Mouse (Mus musculus) midbrain, embryonic 13.5 days (tissue): Measurements from ENCODE around the gene Dyrk1a. TPM values are rescaled to one million over a fixed set of nuclear protein-coding genes. Genes with fewer than 3 reads are reported as not detected.

ENCODE experiments used
- ATAC-seq: fragments of 200-750 bp; cut with Nextera tagmentation; 2 replicates; pipeline ENCODE4 v1.8.0; 2017; ENCODE audit warnings: mild to moderate bottlenecking, moderate TSS enrichment, moderate library complexity
- H3K27ac ChIP-seq: fragments of 300-500 bp; sonication (generic); 2 replicates; pipeline ENCODE4 v1.5.1; 2015; ENCODE audit warnings: inconsistent platforms, mild to moderate bottlenecking, moderate library complexity
- H3K27me3 ChIP-seq: fragments of 300-500 bp; sonication (generic); 2 replicates; pipeline ENCODE4 v1.6.1; 2015; ENCODE audit warnings: mild to moderate bottlenecking, inconsistent platforms
- H3K36me3 ChIP-seq: fragments of 300-500 bp; sonication (generic); 2 replicates; pipeline ENCODE4 v1.6.1; 2015; ENCODE audit warnings: mild to moderate bottlenecking, inconsistent platforms
- H3K4me1 ChIP-seq: fragments of 300-500 bp; sonication (generic); replicated peaks from 2 replicates; pipeline ENCODE4 v1.6.1; 2015; ENCODE audit warnings: inconsistent platforms
- H3K4me2 ChIP-seq: fragments of 300-500 bp; sonication (generic); replicated peaks from 2 replicates; pipeline ENCODE4 v1.6.1; 2015; ENCODE audit warnings: moderate library complexity, mild to moderate bottlenecking, inconsistent platforms
- H3K4me3 ChIP-seq: fragments of 300-500 bp; sonication (generic); replicated peaks from 2 replicates; pipeline ENCODE4 v1.5.1; 2015; ENCODE audit warnings: mild to moderate bottlenecking, inconsistent platforms
- H3K9ac ChIP-seq: fragments of 300-500 bp; sonication (generic); replicated peaks from 2 replicates; pipeline ENCODE4 v1.6.1; 2015; ENCODE audit warnings: mild to moderate bottlenecking, inconsistent platforms
- H3K9me3 ChIP-seq: fragments of 300-500 bp; sonication (generic); 2 replicates; pipeline ENCODE4 v1.6.1; 2016; ENCODE audit warnings: mild to moderate bottlenecking, inconsistent platforms
- WGBS: fragments of 180-500 bp; shearing (Covaris S2); methylation state at CpG from one replicate; pipeline ENCODE4 v1.1.7; 2015; 5-methylcytosine and 5-hydroxymethylcytosine counted together
- polyA plus RNA-seq: library from polyadenylated mRNA; unstranded; fragments of >200 nt; fragmentation: Nextera tagmentation; extraction: Ambion mirVana; gene quantifications from 2 replicates; pipeline ENCODE4 v1.2.1, GENCODE M21; 2015

Gene Dyrk1a
- polyA plus RNA-seq: 11.7 and 12.7 TPM in 2 replicates

DNA sequence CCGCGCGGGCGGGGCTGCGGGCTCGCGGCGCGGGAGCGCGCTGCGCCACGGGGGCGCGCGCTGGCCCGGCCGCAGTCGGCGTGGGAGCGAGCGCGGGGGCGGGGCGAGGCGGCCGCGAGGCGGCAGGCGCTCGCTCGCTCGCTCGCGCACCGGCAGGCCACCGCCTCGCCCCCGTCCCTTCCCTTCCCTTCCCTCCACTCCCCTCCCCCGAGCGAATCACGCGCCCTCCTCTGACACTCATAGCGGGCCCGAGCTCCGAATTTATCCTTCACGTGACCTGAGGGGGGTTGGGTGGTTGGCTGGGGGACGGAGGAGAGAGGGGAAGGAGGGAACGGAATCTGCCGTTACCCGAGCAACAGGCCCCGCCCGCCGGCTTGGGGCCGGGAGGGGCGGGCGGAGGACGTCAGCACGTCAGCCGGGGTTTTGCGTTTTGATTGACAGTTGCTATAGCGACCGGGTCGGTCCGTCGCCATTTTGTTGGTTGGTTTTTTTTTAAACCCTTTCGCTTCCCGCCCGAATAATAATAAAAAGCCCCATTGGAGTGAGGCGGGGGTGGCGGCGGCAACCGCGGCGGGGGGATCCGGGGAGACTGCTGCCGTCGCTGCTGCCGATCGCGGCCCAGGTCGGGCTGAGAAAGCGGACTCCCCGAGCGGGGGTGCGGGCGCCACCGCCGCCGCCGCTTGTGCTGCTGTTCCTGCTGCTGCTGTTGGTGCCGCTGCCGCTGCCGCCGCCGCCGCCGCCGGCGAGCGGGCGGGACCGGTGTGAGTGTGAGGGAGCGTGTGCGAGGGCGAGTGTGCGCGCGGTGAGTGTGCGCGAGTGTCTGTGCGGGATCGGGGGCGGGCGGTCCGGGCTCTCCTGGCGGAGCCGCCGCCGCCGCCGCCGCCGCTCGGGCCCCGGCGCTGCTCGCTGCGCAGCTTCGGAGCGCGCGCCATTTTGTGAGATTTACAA, at the start of gene Dyrk1a:
Gene Dyrk1a (plus strand): TSS at position 782 of the 948 bp plus-strand sequence.
- H3K27ac ChIP-seq: peak within 1 kb of the TSS; percentile 100
- H3K9ac ChIP-seq: peak within 1 kb of the TSS; percentile 100
- H3K4me2 ChIP-seq: peak within 1 kb of the TSS; percentile 81
- H3K9me3 ChIP-seq: no peaks in the 10 kb centered on the region
- under 1% methylated on average over 100 of the region's 133 CpGs for WGBS
- peak; percentile 93 for ATAC-seq
- peaks cover 35% of the 10 kb centered on the region for H3K4me1 ChIP-seq
- no peaks in the 10 kb centered on the region for H3K27me3 ChIP-seq
- H3K36me3 ChIP-seq: no peaks in the 10 kb centered on the region
- H3K4me3 ChIP-seq: peak within 1 kb of the TSS; percentile 99

DNA sequence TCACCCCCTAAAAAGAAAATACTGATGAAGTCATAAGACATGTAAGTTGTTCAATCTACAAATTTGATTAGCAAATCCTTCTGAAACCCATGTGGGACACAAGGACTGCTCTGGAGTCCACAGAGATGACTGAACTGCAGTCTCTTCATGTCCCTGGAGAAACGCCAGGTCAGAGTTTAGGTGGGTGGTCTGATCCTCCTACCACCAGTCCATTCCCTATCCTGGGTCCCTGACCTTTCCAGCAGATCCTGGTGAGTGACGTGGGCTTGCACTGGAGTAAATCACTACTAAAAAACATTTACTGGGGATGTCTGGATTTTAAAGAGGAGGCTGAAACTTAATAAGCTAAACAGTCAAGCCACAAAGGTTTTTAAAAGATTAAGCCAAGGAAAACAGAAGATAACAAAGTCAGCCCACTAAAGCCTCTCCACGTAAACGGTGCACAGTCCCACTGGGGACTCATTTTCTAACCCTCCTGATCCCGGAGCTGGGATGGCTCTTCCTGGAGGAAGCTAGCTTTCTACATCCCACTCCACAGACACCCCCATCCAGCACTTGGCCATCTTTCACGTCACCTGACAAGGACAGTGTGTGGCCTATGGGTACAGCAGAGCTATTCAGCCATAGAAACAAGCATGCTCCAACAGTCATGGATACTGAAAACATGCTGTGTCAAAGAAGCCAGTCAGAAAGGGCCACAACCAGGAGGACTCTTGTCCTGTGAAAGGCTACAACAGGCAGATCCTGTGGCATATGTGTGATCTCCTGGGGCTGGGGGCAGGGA, 46.0 kb upstream of the Dyrk1a start:
- H3K27ac ChIP-seq: no peak overlapping the region

DNA sequence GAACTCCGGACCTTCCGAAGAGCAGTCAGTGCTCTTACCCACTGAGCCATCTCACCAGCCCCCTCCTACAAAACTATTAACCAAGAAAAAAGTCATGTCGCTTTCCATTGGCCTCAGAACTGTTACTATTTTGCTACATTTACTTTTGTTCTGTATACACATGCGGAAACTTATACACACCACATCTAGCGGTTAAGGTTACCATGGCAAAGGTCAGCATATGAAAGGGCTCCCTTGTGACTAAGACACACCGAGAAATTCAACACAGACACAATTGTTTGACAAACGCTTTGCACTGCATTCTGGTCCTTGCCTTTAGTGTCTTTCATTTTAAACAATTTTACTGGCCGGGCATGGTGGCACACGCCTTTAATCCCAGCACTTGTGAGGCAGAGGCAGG, 45.1 kb upstream of the Dyrk1a start:
- H3K9me3 ChIP-seq: no peaks in the 10 kb centered on the region
- no peak for ATAC-seq
- no peaks in the 10 kb centered on the region for H3K36me3 ChIP-seq
- no peak overlapping the region for H3K27ac ChIP-seq
- peaks cover 37% of the 10 kb centered on the region for H3K4me1 ChIP-seq
- WGBS: 82% methylated on average over 9 of the region's 9 CpGs
- H3K4me2 ChIP-seq: peak overlapping the region; percentile 78
- H3K9ac ChIP-seq: no peak overlapping the region
- peak overlapping the region; percentile 87; the same call in 1 of the 2 replicates for H3K4me3 ChIP-seq
- no peaks in the 10 kb centered on the region for H3K27me3 ChIP-seq

More for the DNA sequence above, 46.0 kb upstream of the Dyrk1a start:
- Histone ChIP-seq H3K4me2 (no peak overlapping the region), H3K9me3 (no peaks in the 10 kb centered on the region), H3K9ac (no peak overlapping the region), H3K36me3 (no peaks in the 10 kb centered on the region), H3K27me3 (no peaks in the 10 kb centered on the region), H3K4me3 (no peak overlapping the region), H3K4me1 (peaks cover 37% of the 10 kb centered on the region)
- no peak for ATAC-seq
- 71% methylated on average over 6 of the region's 6 CpGs for WGBS

DNA sequence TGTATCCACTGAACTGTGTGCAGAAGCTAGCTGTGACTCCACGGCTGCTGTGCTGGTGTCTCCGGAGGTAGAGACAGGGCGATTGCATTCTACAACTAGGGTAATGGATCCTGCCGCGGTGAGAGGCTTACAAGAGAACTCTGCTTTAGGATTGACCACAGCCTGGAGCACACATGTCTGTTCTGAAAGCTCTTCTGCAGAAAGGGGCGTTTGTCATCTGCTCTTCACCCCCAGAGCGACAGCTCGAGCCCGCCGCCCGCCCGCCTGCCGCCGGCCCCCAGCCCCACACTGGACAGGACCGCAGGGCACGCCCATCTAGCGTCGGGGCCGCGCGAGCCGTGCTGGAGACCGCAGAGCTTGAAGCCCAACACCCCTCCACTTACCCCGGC, 43.9 kb upstream of the Dyrk1a start:
- Histone ChIP-seq H3K4me1 (peaks cover 33% of the 10 kb centered on the region), H3K27ac (peak overlapping the region; percentile 96), H3K4me3 (peak overlapping the region; percentile 87), H3K36me3 (no peaks in the 10 kb centered on the region), H3K4me2 (peak overlapping the region; percentile 78), H3K9me3 (no peaks in the 10 kb centered on the region), H3K27me3 (no peaks in the 10 kb centered on the region), H3K9ac (peak overlapping the region; percentile 90)
- peak; percentile 81 for ATAC-seq
- under 1% methylated on average over 24 of the region's 24 CpGs for WGBS

DNA sequence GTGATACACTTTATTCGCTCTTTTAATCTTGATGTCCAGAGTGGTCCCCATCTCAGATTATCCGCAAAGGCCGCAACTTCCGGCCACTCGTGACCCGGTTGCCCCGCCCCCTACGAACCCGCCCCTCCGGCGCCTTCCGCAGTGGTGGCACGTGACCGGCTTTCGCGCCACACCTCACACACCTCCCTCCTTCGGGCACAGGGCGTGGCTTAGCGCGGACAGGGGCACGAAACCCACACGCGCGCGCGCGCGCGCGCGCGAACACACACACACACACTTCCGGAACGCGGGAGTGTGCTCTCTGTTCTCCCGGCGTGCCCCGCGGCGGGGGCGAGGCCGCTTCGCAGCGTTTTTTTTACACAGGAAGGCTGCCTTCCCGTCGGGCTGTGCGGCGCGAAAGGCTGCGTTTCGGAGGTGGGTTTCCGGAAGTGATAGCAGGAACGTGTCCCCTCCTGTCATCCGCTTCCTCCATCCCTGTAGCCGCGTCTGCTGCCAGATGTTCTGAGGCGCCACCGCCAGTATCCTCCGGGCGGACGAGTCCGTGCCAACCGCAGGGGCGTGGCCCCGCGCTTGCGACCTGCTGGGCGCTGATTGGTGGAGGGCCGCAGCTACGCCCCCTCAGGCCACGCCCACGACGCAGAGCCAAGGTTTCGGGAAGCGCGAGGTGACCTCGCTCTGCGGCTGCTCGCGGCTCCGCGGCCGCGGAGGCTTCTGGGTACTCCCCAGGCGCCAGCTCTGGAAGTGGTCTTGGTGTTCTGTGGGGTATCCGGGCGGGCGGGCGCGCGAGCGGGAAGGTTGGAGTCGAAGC, 43.3 kb upstream of the Dyrk1a start, which contains the start of gene Vps26c:
Gene Vps26c (minus strand): TSS at position 487 of the 808 bp plus-strand sequence.
- WGBS: under 1% methylated on average over 93 of the region's 93 CpGs
- no peaks in the 10 kb centered on the region for H3K9me3 ChIP-seq
- peak; percentile 96 for ATAC-seq

DNA sequence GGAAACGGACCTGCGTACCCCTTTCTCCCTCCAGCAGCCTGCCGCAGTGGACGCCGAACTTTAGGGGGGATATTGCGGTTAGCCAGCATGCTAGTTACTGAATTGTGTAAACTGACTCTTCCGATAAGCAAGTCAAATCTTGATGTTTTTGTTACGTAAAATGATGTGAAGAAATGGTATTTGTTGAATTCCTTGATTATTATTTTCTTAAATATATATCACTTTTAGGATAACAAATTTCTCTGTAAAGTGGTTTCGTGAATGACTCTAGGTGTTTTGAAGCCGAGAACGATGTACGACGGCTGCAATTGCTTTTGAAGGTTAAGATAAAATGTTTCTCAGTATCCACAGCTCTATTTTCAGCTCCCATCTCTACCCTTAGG, 42.7 kb upstream of the Dyrk1a start:
- Histone ChIP-seq H3K27ac (peak overlapping the region; percentile 96), H3K4me1 (peaks cover 33% of the 10 kb centered on the region), H3K9ac (peak overlapping the region; percentile 90), H3K9me3 (no peaks in the 10 kb centered on the region), H3K36me3 (no peaks in the 10 kb centered on the region), H3K4me3 (peak overlapping the region; percentile 87), H3K4me2 (peak overlapping the region; percentile 78), H3K27me3 (no peaks in the 10 kb centered on the region)
- no peak for ATAC-seq
- 9% methylated on average over 13 of the region's 13 CpGs for WGBS

More for the DNA sequence above, 43.3 kb upstream of the Dyrk1a start, which contains the start of gene Vps26c:
- Histone ChIP-seq H3K4me1 (peaks cover 33% of the 10 kb centered on the region), H3K27ac (peak within 1 kb of the TSS; percentile 96), H3K4me2 (peak within 1 kb of the TSS; percentile 78), H3K9ac (peak within 1 kb of the TSS; percentile 90), H3K36me3 (no peaks in the 10 kb centered on the region), H3K4me3 (peak within 1 kb of the TSS; percentile 87), H3K27me3 (no peaks in the 10 kb centered on the region)

DNA sequence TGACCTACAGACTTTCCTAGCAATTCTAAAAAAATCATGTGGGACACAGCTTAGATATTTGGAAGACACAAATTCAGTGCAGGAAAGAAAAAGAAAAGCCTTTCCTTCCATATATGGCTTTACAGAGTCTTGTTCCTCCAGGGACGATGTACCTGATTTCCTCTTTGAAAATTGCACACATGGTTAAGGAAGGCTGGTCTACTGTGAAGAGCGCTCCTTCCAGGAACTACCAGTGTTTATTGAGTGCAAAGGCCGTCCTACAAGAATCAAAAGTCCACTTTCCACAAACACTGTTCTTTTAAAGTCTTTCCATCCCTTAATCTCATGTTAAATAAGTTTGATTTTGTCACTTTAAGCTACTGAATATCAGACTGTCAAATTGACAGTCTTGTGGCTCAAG, 42.3 kb upstream of the Dyrk1a start:
- H3K9ac ChIP-seq: peak overlapping the region; percentile 90
- no peaks in the 10 kb centered on the region for H3K27me3 ChIP-seq
- peak overlapping the region; percentile 78 for H3K4me2 ChIP-seq
- H3K27ac ChIP-seq: peak overlapping the region; percentile 96; the same call in 1 of the 2 replicates
- 71% methylated on average over 3 of the region's 3 CpGs for WGBS
- H3K36me3 ChIP-seq: no peaks in the 10 kb centered on the region
- ATAC-seq: no peak
- no peaks in the 10 kb centered on the region for H3K9me3 ChIP-seq
- peaks cover 33% of the 10 kb centered on the region for H3K4me1 ChIP-seq
- peak overlapping the region; percentile 87 for H3K4me3 ChIP-seq

DNA sequence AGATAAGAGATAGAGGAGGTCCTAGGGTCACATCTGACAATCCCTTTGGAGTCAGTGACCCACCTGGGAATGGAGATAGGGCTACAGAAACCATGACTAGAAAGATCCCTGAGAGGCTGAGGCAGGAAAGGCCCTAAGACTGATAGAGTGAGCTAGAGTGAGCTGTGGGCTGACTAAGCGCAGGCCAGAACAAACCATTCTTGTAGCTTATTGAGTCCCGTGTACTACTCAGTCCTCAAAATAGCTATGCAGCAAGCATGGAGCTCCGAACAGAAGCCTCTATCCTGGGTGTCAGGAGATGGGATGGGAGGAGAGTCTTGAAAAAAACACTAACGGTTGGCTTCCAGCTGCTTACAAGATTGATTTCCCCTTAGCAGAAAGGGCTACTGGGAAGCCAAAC, 38.5 kb upstream of the Dyrk1a start:
- Histone ChIP-seq H3K4me2 (no peak overlapping the region), H3K4me1 (peaks cover 10% of the 10 kb centered on the region), H3K9ac (no peak overlapping the region), H3K4me3 (no peak overlapping the region), H3K27me3 (no peaks in the 10 kb centered on the region), H3K36me3 (no peaks in the 10 kb centered on the region), H3K27ac (no peak overlapping the region), H3K9me3 (no peaks in the 10 kb centered on the region)
- ATAC-seq: no peak
- WGBS: 91% methylated on average over 4 of the region's 4 CpGs

DNA sequence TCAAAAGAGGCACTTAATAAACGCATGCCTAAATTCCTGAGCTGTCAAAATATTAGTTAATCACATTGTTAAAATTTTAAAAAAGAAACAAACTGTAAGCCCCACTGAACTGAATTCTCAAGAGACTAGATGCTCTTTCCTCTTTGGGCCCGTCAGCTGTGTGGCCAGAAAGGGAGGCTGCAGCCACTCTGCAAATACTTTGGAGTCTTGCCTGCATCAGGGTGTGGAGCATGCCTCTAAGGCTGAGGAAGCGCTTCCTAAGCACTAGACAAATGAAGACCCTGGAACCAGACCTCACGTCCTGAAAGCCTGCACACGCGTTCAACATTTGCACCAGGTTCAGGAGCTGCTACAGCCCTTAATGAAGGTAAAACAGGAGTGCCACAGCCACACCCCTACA, 36.1 kb upstream of the Dyrk1a start:
- ATAC-seq: no peak
- no peaks in the 10 kb centered on the region for H3K9me3 ChIP-seq
- WGBS: 84% methylated on average over 6 of the region's 6 CpGs

DNA sequence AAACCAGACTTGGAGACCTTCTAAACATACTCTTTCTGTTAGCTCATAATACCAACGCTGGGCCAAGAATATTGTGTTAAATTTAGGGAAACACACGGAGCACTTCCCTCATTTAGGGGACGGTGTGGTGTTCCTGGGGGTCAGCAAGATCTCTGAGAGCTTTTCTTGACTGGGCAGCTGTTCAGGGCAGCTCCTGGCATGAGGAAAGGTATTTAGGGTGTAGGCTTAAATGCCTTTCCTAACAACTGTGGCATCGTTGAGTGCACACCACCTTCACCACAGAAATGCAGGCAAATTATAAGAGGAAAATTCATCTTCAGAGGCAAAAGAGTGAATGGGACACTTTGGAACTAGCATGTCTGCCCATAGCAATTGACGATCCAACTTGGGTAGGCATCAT, 34.1 kb upstream of the Dyrk1a start:
- Histone ChIP-seq H3K27ac (no peak overlapping the region), H3K9me3 (no peaks in the 10 kb centered on the region), H3K4me3 (no peak overlapping the region), H3K4me2 (no peak overlapping the region), H3K27me3 (no peaks in the 10 kb centered on the region), H3K9ac (no peak overlapping the region), H3K36me3 (no peaks in the 10 kb centered on the region), H3K4me1 (no peaks in the 10 kb centered on the region)
- 90% methylated on average over 5 of the region's 5 CpGs for WGBS
- ATAC-seq: no peak

More for the DNA sequence above, 36.1 kb upstream of the Dyrk1a start:
- no peak overlapping the region for H3K27ac ChIP-seq
- no peak overlapping the region for H3K9ac ChIP-seq
- no peaks in the 10 kb centered on the region for H3K4me1 ChIP-seq
- H3K36me3 ChIP-seq: no peaks in the 10 kb centered on the region
- H3K27me3 ChIP-seq: no peaks in the 10 kb centered on the region
- H3K4me3 ChIP-seq: no peak overlapping the region
- H3K4me2 ChIP-seq: no peak overlapping the region

DNA sequence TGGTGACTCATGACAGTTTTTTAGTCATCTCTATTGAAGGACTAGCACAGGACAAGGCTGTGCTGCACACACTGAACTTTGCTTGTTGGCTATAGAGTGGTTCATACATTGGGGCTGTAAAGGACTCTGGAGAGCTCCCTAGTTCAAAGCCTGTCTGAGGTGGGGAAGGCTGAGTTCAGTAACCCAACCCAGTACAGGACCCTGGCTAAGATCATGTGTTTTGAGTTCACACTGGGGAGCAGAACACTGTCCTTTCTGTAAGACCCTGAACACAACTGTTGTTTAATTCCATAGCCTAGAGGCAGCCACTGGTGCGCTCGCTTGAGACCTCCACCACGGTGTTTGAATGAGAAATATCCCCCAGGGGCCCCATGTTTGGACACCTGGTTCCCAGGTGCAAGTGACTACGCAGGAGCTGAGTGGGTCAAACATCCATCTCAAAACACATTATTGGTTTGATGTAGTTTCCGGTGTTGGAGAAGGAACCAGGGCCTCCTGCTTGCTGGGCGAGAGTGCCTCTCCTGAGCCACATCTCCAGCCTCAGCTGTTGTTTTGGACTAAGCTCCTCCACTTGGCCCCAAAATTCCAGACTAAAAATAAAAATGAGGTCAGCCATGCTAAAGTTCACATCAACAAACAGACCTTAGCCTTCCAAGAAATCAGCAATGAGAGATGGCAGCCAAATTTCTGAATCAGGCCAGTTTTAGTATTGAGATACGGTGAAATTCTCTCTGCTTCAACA, 33.2 kb upstream of the Dyrk1a start:
- Histone ChIP-seq H3K4me1 (no peaks in the 10 kb centered on the region), H3K36me3 (no peaks in the 10 kb centered on the region), H3K9me3 (no peaks in the 10 kb centered on the region), H3K9ac (no peak overlapping the region), H3K27me3 (no peaks in the 10 kb centered on the region), H3K27ac (no peak overlapping the region), H3K4me2 (no peak overlapping the region), H3K4me3 (no peak overlapping the region)
- 91% methylated on average over 7 of the region's 7 CpGs for WGBS
- no peak for ATAC-seq
